ENCODE assay signal across 12 mouse cellular contexts in genomic region chr6:54849179-54850156, GRCm38 (mm10). TPM values are rescaled to one million over a fixed set of nuclear protein-coding genes. Genes with fewer than 3 reads are reported as not detected.
DNase-seq lines count a peak whose midpoint lies in the region; ATAC-seq and TF ChIP-seq lines count a peak whose summit lies in the region.
"Had no signal": no experiment of that assay in that cellular context is flagged by ENCODE, and none has a peak within 500 bp of the region (broad histone marks: within the 10 kb centered on the region; RNA-seq: fewer than 3 reads in every experiment).

No protein-coding gene starts in this region.

- TF ChIP-seq CTCF in kidney, adult 2 months (conservative IDR thresholded peaks at IDR 0.05; ENCODE audit: insufficient read depth, insufficient read length, low read depth, low read length) = no peak

- peak overlapping the region; percentile 71; the same call in 1 of the 2 replicates for H3K27ac ChIP-seq in kidney, adult 2 months (ENCODE audit: insufficient read depth, low read depth, low read length)
- H3K27ac ChIP-seq: hindbrain, embryonic 10.5 days had no signal

- H3K36me3 ChIP-seq in kidney, adult 2 months (ENCODE audit: control insufficient read depth, insufficient read depth, low read length) = no peaks in the 10 kb centered on the region
- H3K36me3 ChIP-seq: hindbrain, embryonic 10.5 days had no signal

- no peak for DNase-seq in kidney, adult 2 months
- no peak for DNase-seq in kidney, adult 18-20 months
- peak; percentile 86 for DNase-seq in ES-CJ7 (ENCODE audit: low read depth, low spot score)
- peak; percentile 79 for DNase-seq in induced T-regulatory cell, adult 2 months (ENCODE audit: low read depth)
- peak; percentile 71 for DNase-seq in thymus, postnatal 0 days (ENCODE audit: low spot score)
- DNase-seq in frontal cortex, postnatal 25 days (ENCODE audit: low spot score in 2 of 2) = no peak
- DNase-seq: cerebellum, adult 11 months; kidney, postnatal 36 days; lung, postnatal 10 days had no signal

- H3K4me1 ChIP-seq in kidney, adult 2 months (ENCODE audit: control insufficient read depth, insufficient read depth, low read length) = peaks cover 16% of the 10 kb centered on the region

- H3K27me3 ChIP-seq in kidney, adult 2 months (replicated peaks; ENCODE audit: control insufficient read depth, insufficient read depth, low read length) = no peaks in the 10 kb centered on the region

- no peak for ATAC-seq in granulocyte monocyte progenitor cell, adult 5-6 weeks (replicated peaks; ENCODE audit: poor library complexity, severe bottlenecking)

- 38% methylated on average over 4 of the region's 4 CpGs for WGBS in kidney, adult 2 months

- H3K4me3 ChIP-seq in kidney, adult 2 months (ENCODE audit: insufficient read depth, low read depth, low read length) = no peak overlapping the region
- H3K4me3 ChIP-seq: hindbrain, embryonic 10.5 days; myocyte had no signal

- TF ChIP-seq POLR2A in kidney, adult 2 months (IDR thresholded peaks at IDR 0.05; ENCODE audit: low read depth, low read length) = no peak

RNA-seq across cellular contexts. Expression of gene Znrf2, which starts 32.8 kb away (rescaled TPM):
- 17.0 and 18.1 TPM in 2 replicates for polyA plus RNA-seq in kidney, adult 2 months (2012; rRNA removed)
- 14.9 and 20.8 TPM in 2 replicates for polyA plus RNA-seq in thymus, postnatal 0 days (2015; fragmentation: Nextera tagmentation; extraction: Ambion mirVana)
- 50.5 and 62.5 TPM in 2 replicates for total RNA-seq in granulocyte monocyte progenitor cell, adult 5-6 weeks (2014; fragmentation: Nextera tagmentation)
- total RNA-seq in granulocyte monocyte progenitor cell, adult 5-6 weeks (2017) = 66.7 and 73.5 TPM in 2 replicates

Comparison
In these comparisons a context has a peak if more than half of its experiments do, and no peak if none do; other contexts are left out.
1. DNase-seq: peak in ES-CJ7 (single experiment), induced T-regulatory cell, adult 2 months (single experiment) and thymus, postnatal 0 days (single experiment); none in kidney, adult 2 months (single experiment), kidney, adult 18-20 months (single experiment) and frontal cortex, postnatal 25 days (0 of 2).